Comparison of ENCODE assay signal across 8 mouse cellular contexts in genomic region chr1:167393281-167393680, GRCm38 (mm10). TPM values are rescaled to one million over a fixed set of nuclear protein-coding genes. Genes with fewer than 3 reads are reported as not detected.
DNase-seq lines count a peak whose midpoint lies in the region; ATAC-seq lines count a peak whose summit lies in the region.

No protein-coding gene starts in this region.

- H3K4me2 ChIP-seq in kidney, embryonic 15.5 days: peak overlapping the region; percentile 89
- peak overlapping the region; percentile 76 for H3K4me2 ChIP-seq in forebrain, embryonic 13.5 days
- H3K4me2 ChIP-seq in liver, embryonic 13.5 days: peak overlapping the region; percentile 78
- H3K4me2 ChIP-seq in stomach, embryonic 16.5 days (ENCODE audit: low read depth, low read length): peak overlapping the region; percentile 90

- H3K4me3 ChIP-seq in kidney, embryonic 15.5 days (replicated peaks): peak overlapping the region; percentile 77
- H3K4me3 ChIP-seq in forebrain, embryonic 13.5 days: peak overlapping the region; percentile 67
- peak overlapping the region; percentile 81 for H3K4me3 ChIP-seq in liver, embryonic 13.5 days (replicated peaks)
- peak overlapping the region; percentile 81 for H3K4me3 ChIP-seq in stomach, embryonic 16.5 days (replicated peaks; ENCODE audit: low read length)

- peaks cover 14% of the 10 kb centered on the region for H3K4me1 ChIP-seq in kidney, embryonic 15.5 days
- H3K4me1 ChIP-seq in forebrain, embryonic 13.5 days: peaks cover 14% of the 10 kb centered on the region
- peaks cover 51% of the 10 kb centered on the region for H3K4me1 ChIP-seq in liver, embryonic 13.5 days (replicated peaks)
- peaks cover 23% of the 10 kb centered on the region; the same call in 1 of the 2 replicates for H3K4me1 ChIP-seq in stomach, embryonic 16.5 days (ENCODE audit: control insufficient read depth, insufficient read depth, low read length)

- peak overlapping the region; percentile 76 for H3K9ac ChIP-seq in kidney, embryonic 15.5 days
- H3K9ac ChIP-seq in forebrain, embryonic 13.5 days: peak overlapping the region; percentile 70
- H3K9ac ChIP-seq in liver, embryonic 13.5 days: peak overlapping the region; percentile 87
- H3K9ac ChIP-seq in stomach, embryonic 16.5 days (ENCODE audit: low read length): peak overlapping the region; percentile 90

- H3K36me3 ChIP-seq in kidney, embryonic 15.5 days: no peaks in the 10 kb centered on the region
- H3K36me3 ChIP-seq in forebrain, embryonic 13.5 days (ENCODE audit: poor library complexity, severe bottlenecking): no peaks in the 10 kb centered on the region
- H3K36me3 ChIP-seq in liver, embryonic 13.5 days: peaks cover 31% of the 10 kb centered on the region
- no peaks in the 10 kb centered on the region for H3K36me3 ChIP-seq in stomach, embryonic 16.5 days (ENCODE audit: control insufficient read depth, insufficient read depth, low read length)

- peak overlapping the region; percentile 90; the same call in 1 of the 2 replicates for H3K27ac ChIP-seq in kidney, embryonic 15.5 days
- no peak overlapping the region for H3K27ac ChIP-seq in forebrain, embryonic 13.5 days
- peak overlapping the region; percentile 97 for H3K27ac ChIP-seq in liver, embryonic 13.5 days
- H3K27ac ChIP-seq in stomach, embryonic 16.5 days (ENCODE audit: low read length): peak overlapping the region; percentile 91

- under 1% methylated on average over 15 of the region's 15 CpGs for WGBS in kidney, embryonic 15.5 days
- under 1% methylated on average over 15 of the region's 15 CpGs for WGBS in forebrain, embryonic 13.5 days
- WGBS in liver, embryonic 13.5 days (ENCODE audit: insufficient replicate concordance): 0% methylated on average over 15 of the region's 15 CpGs
- under 1% methylated on average over 15 of the region's 15 CpGs for WGBS in stomach, embryonic 16.5 days

- DNase-seq in kidney, postnatal 10 days: no peak
- DNase-seq in NIH3T3 (ENCODE audit: low read depth): peak; percentile 31
- DNase-seq in liver, embryonic 13.5 days: no peak
- no peak for DNase-seq in urinary bladder, adult 2 months (ENCODE audit: low spot score)
- DNase-seq in urinary bladder, postnatal 25 days (ENCODE audit: low spot score): no peak

- H3K9me3 ChIP-seq in kidney, embryonic 15.5 days (replicated peaks): no peaks in the 10 kb centered on the region
- no peaks in the 10 kb centered on the region for H3K9me3 ChIP-seq in forebrain, embryonic 13.5 days (replicated peaks)
- H3K9me3 ChIP-seq in liver, embryonic 13.5 days (replicated peaks): no peaks in the 10 kb centered on the region
- no peaks in the 10 kb centered on the region for H3K9me3 ChIP-seq in stomach, embryonic 16.5 days (replicated peaks; ENCODE audit: control insufficient read depth, low read length)

- H3K27me3 ChIP-seq in kidney, embryonic 15.5 days: peaks cover 24% of the 10 kb centered on the region
- H3K27me3 ChIP-seq in forebrain, embryonic 13.5 days: peaks cover 26% of the 10 kb centered on the region
- H3K27me3 ChIP-seq in liver, embryonic 13.5 days: peaks cover 20% of the 10 kb centered on the region
- no peaks in the 10 kb centered on the region for H3K27me3 ChIP-seq in stomach, embryonic 16.5 days (ENCODE audit: control insufficient read depth, insufficient read depth, low read length)

- ATAC-seq in kidney, embryonic 15.5 days (replicated peaks; ENCODE audit: low FRiP score): peak; percentile 50
- peak; percentile 14 for ATAC-seq in forebrain, embryonic 13.5 days
- ATAC-seq in liver, embryonic 13.5 days (ENCODE audit: low read depth): peak; percentile 52
- peak; percentile 16; the same call in 1 of the 2 replicates for ATAC-seq in stomach, embryonic 16.5 days (ENCODE audit: insufficient read depth, low FRiP score)

RNA-seq across cellular contexts. Expression of gene Mgst3, which starts 0.4 kb away (rescaled TPM):
- polyA plus RNA-seq in kidney, embryonic 15.5 days (2015; fragmentation: Nextera tagmentation; extraction: Ambion mirVana): 45.8 and 47.9 TPM in 2 replicates
- polyA plus RNA-seq in forebrain, embryonic 13.5 days (2015; fragmentation: Nextera tagmentation; extraction: Ambion mirVana): 59.2 and 59.3 TPM in 2 replicates
- 337 and 409 TPM in 2 replicates for polyA plus RNA-seq in liver, embryonic 13.5 days (2015; fragmentation: Nextera tagmentation; extraction: Ambion mirVana)
- polyA plus RNA-seq in stomach, embryonic 16.5 days (2015; fragmentation: Nextera tagmentation; extraction: Ambion mirVana): 212 and 275 TPM in 2 replicates
- polyA plus RNA-seq in urinary bladder, adult 2 months (2012; rRNA removed): 265 and 300 TPM in 2 replicates

RNA-seq across cellular contexts. Expression of gene Aldh9a1, which starts 43.5 kb away (rescaled TPM):
- polyA plus RNA-seq in kidney, embryonic 15.5 days (2015; fragmentation: Nextera tagmentation; extraction: Ambion mirVana): 51.0 and 56.6 TPM in 2 replicates
- 23.2 and 24.8 TPM in 2 replicates for polyA plus RNA-seq in forebrain, embryonic 13.5 days (2015; fragmentation: Nextera tagmentation; extraction: Ambion mirVana)
- polyA plus RNA-seq in liver, embryonic 13.5 days (2015; fragmentation: Nextera tagmentation; extraction: Ambion mirVana): 85.4 and 92.0 TPM in 2 replicates
- 84.8 and 85.6 TPM in 2 replicates for polyA plus RNA-seq in stomach, embryonic 16.5 days (2015; fragmentation: Nextera tagmentation; extraction: Ambion mirVana)
- 35.7 and 38.3 TPM in 2 replicates for polyA plus RNA-seq in urinary bladder, adult 2 months (2012; rRNA removed)
